Mouse (Mus musculus) myocyte (in vitro differentiated cells): ENCODE measurements around the gene Sugt1.

ENCODE experiments used
- E2F4 ChIP-seq: IDR thresholded peaks from one replicate; pipeline ENCODE4 v1.6.1; 2011; ENCODE audit warnings: mild to moderate bottlenecking, control low read depth, moderate library complexity; ENCODE audit not compliant: insufficient read depth
- MAX ChIP-seq: IDR thresholded peaks from one replicate; pipeline ENCODE4 v1.6.1; 2011; ENCODE audit warnings: low read depth, mild to moderate bottlenecking, control low read depth
- MYOD1 ChIP-seq, 3 experiments: IDR thresholded peaks; one replicate each; pipeline ENCODE4 v1.6.1; 2011; ENCODE audit warnings: control low read depth in 2 of 3, low read depth in 2 of 3, mild to moderate bottlenecking in 2 of 3, moderate library complexity in 1 of 3; ENCODE audit not compliant: insufficient read length in 2 of 3, control insufficient read depth in 1 of 3
- POLR2A ChIP-seq: IDR thresholded peaks from one replicate; pipeline ENCODE4 v1.6.1; 2011; ENCODE audit warnings: low read depth, mild to moderate bottlenecking, control low read depth, moderate library complexity; ENCODE audit not compliant: insufficient read length
- POLR2AphosphoS2 ChIP-seq: IDR thresholded peaks from one replicate; pipeline ENCODE4 v1.6.1; 2011; ENCODE audit warnings: low read depth, control low read depth; ENCODE audit not compliant: insufficient read length
- REST ChIP-seq: IDR thresholded peaks from one replicate; pipeline ENCODE4 v1.6.1; 2011; ENCODE audit warnings: mild to moderate bottlenecking, control low read depth, moderate library complexity; ENCODE audit not compliant: insufficient read depth, insufficient read length
- TCF12 ChIP-seq: IDR thresholded peaks from one replicate; pipeline ENCODE4 v1.6.1; 2011; ENCODE audit warnings: mild to moderate bottlenecking, control low read depth; ENCODE audit not compliant: poor library complexity, insufficient read depth, severe bottlenecking
- USF1 ChIP-seq: IDR thresholded peaks from one replicate; pipeline ENCODE4 v1.6.1; 2011; ENCODE audit warnings: low read depth, mild to moderate bottlenecking, control low read depth, moderate library complexity

DNA sequence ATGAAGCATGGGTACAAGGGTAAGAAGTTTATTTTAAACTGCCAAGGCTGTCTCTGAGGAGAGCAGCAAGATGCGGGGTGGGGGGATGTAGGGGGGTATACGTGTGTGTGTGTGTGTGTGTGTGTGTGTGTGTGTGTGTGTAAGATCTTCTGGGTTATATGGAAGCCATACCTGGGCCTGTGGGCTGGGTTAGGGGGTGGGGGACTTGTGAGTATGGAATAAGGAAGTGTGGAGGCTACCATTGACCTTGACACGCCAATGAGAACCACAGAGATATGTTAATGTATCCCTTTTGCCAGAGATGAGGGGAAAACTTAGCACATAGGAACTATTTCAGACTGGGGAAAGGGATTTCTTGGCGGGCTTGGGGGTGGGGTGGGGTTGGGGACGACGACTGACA, 1.9 kb downstream of the Sugt1 start:
- TF ChIP-seq REST, result no peak
- no peak for TF ChIP-seq POLR2A
- TF ChIP-seq USF1, result no peak
- no peak for TF ChIP-seq MYOD1 (IDR thresholded peaks at IDR 0.05; ENCODE audit: control insufficient read depth in 1 of 3, insufficient read length in 2 of 3, low read depth in 2 of 3)
- TF ChIP-seq MAX, result no peak
- TF ChIP-seq POLR2AphosphoS2, result no peak
- no peak for TF ChIP-seq E2F4
- no peak for TF ChIP-seq TCF12
